Mouse (Mus musculus): ENCODE data around the gene Gga2. TPM values are rescaled to one million over a fixed set of nuclear protein-coding genes. Genes with fewer than 3 reads are reported as not detected.

Gene Gga2
- polyA plus RNA-seq (2012; fragmentation: generic; extraction: Trizol), result 10 to 100 TPM; 13.0 to 26.4 TPM

DNA sequence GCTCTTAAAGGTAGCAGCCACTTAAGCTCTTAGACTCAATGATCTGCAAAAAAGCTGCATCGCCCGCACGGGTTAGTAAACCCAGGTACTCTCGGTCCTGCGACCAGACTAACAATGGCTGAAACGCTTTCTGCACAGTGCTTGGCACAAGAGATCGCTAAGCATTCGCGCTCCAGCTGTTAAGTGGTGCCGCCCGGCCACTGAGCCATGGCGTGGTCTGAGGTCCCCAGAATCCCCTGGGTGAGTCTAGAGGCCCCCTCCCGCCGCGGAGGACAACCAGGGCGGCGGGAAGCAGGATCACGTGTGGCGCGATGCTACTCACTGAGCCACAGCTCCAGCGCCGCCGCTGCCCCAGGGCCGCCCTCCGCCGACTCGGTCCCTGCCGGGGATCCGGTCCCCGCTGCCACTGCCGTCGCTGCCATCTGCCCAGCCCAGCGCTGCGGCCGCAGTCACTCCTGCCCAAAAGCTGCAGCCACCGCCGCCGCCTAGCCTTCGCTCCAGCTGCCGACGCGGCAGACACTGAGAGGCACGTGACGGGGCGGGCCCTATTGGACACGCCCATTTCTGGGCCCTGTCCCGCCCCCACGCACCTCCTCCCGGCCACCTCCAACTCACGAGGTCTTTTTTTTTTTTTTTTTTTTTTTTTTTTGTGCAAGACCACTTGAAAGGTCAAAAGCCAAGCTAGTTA is at the start of gene Gga2:
Gene Gga2 (minus strand): TSS at position 556 of the 688 bp plus-strand sequence.

DNA sequence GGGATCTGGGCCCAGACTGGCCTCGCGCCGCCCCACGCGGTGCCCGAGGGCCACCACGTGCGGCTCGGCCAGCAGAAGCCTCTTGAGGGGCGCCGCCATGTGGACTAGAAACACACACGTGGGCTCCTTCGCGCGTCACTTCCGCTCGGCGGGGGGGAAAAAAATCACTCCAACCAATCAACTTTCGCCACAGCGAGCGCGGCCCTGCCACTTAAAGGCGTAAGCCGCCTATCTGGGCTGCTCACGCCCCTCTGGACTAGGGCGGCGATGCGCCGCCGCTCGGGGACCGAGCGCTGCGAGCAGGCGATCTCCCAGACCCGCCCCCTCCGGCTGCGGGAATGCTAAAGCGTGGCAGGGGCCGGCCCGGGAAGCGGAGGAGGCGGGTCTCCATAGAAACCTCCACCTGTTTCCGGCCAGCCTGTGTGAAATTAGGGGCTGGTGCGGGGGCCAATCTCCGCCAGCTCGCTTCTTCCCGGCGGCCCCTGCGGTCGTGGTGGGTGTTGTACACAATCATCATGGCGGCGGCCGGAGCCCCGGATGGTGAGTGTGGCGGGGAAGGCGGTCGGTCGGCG is 46.0 kb upstream of the Gga2 start, which contains the start of the genes Ubfd1 and Ears2:
Gene Ubfd1 (plus strand): TSS at position 231 of the 572 bp plus-strand sequence.
Gene Ears2 (minus strand): TSS at position 319 of the 572 bp plus-strand sequence.

DNA sequence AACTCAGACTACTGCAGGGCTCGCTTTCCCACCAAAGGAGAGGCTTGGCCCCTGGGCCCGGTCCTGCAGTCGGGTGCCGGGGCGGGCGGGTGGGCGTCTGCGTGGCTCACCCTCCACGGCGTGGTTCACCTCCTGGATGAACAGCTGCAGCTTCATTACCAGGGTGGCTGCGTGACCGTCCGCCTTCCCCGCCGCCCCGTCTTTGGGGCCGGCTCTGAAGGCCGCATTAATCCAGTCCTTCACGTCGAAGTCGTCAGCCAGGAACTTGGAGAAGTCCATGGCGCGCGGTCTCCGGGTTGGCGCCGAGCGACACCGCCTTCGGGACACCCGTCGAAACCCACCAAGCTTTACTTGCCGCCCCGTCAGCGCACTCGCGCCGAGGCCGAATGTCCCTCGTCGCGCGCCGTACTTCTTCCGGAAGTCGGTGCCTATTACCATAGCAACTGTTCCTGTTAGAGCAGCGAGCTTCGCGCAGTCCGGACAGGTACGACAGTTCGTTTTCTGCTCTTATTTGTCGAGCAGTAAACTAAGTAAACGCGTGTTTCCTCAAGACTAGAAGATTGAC is 39.6 kb downstream of the Gga2 start, which contains the start of gene Cog7:
Gene Cog7 (minus strand): TSS at position 405 of the 565 bp plus-strand sequence.

Other genes starting within 250 kb of the Gga2 start
- gene Scnn1b, start 156.2 kb downstream of the Gga2 start, polyA plus RNA-seq (2012; fragmentation: generic; extraction: Trizol), result not detected
- 10 to 100 TPM in 1 of 2 experiments, 1 to 10 TPM in 1; 2.1 to 17.3 TPM for gene Cog7, start 39.5 kb downstream of the Gga2 start, polyA plus RNA-seq (2012; fragmentation: generic; extraction: Trizol)
- gene Ubfd1, start 46.0 kb upstream of the Gga2 start, polyA plus RNA-seq (2012; fragmentation: generic; extraction: Trizol), result 10 to 100 TPM in 1 of 2 experiments, 1 to 10 TPM in 1; 6.4 to 15.9 TPM
- 1 to 10 TPM; 5.4 to 6.4 TPM for gene Ears2, start 46.0 kb upstream of the Gga2 start, polyA plus RNA-seq (2012; fragmentation: generic; extraction: Trizol)
- gene Ndufab1, start 80.7 kb upstream of the Gga2 start, polyA plus RNA-seq (2012; fragmentation: generic; extraction: Trizol), result 100 to 1,000 TPM; 380 to 415 TPM
- gene Palb2, start 111.8 kb upstream of the Gga2 start, polyA plus RNA-seq (2012; fragmentation: generic; extraction: Trizol), result under 1 TPM; 0.43 to 0.85 TPM
- gene Dctn5, start 111.8 kb upstream of the Gga2 start, polyA plus RNA-seq (2012; fragmentation: generic; extraction: Trizol), result 10 to 100 TPM; 31.4 to 69.1 TPM
- 100 to 1,000 TPM in 1 of 2 experiments, 10 to 100 TPM in 1; 76.0 to 116 TPM for gene Plk1, start 138.2 kb upstream of the Gga2 start, polyA plus RNA-seq (2012; fragmentation: generic; extraction: Trizol)
- under 1 TPM in 1 of 2 experiments, not detected in 1; 0.02 TPM for gene Ern2, start 165.0 kb upstream of the Gga2 start, polyA plus RNA-seq (2012; fragmentation: generic; extraction: Trizol)
- gene Chp2, start 198.3 kb upstream of the Gga2 start, polyA plus RNA-seq (2012; fragmentation: generic; extraction: Trizol), result under 1 TPM in 1 of 2 experiments, not detected in 1; 0.02 TPM